Comparison of ENCODE assay signal across 8 mouse cellular contexts in the genomic region with DNA sequence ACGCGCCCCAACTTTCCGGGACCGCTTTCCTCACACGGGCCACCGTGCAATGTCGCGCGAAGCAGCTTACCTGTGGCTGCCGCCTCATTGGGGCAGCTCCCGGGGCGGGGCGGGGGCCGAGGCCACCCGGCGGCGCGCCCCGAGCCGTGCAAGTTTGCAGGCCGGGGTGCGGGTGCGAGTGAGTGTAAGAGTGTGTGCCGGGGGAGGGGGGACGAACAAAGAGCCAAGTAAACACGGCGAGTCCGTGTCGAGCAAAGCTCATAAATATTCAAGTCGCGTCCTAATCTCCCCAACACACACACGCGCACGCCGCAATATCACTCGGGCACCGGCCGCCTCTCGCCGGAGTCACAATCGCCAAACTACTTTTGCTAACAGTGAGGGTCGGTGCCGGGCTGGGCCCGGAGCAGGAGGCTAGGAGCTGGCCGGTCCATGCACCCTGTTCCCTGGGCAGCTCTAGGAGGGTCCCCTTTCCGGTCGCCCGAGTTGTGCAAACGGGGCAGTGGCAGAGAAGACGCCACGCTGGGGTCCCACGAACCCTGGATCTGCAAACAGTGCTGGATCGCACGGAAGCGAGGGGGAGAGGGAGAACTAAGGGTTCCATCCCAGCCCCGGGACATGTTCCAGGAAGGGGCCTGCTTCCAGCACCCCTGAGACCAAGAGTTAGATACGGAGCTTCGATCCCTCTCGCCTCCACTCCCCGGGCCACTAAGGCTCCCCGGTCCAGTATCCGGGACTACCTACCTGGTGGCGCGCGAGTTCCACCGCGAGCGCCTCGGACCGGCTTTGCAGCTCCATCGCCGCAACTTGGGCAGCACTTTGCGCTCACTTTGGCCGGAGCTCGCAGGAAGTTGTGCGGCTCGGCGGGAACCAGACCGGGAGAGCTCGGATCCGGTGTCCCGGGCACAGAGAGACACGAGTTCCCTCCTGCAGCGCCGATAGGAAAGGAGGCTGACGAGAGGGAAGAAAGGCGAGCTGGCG. TPM values are rescaled to one million over a fixed set of nuclear protein-coding genes. Genes with fewer than 3 reads are reported as not detected.
DNase-seq lines count a peak whose midpoint lies in the region; ATAC-seq and TF ChIP-seq lines count a peak whose summit lies in the region.

No protein-coding gene starts in this region.

- H3K79me2 ChIP-seq in liver, adult 2 months (ENCODE audit: control insufficient read depth, insufficient read depth, low read length): no peaks in the 10 kb centered on the region
- no peaks in the 10 kb centered on the region for H3K79me2 ChIP-seq in myocyte (ENCODE audit: control insufficient read depth, insufficient read depth)

- peak overlapping the region; percentile 52 for H3K9ac ChIP-seq in intestine, postnatal 0 days (ENCODE audit: low read depth, low read length)
- peak overlapping the region; percentile 29 for H3K9ac ChIP-seq in liver, adult 2 months (ENCODE audit: low read depth, low read length)
- peak overlapping the region; percentile 65 for H3K9ac ChIP-seq in stomach, embryonic 15.5 days

- intact Hi-C loops in gastrocnemius, adult 2 months (cut with DNase I): loop anchor here (5.0 kb wide), 2 partner anchors 67 to 137 kb away; partner anchors contain the start of genes Gm29666 and Nup50

- peak overlapping the region; percentile 91 for H3K4me3 ChIP-seq in gastrocnemius, adult 2 months
- peak overlapping the region; percentile 71 for H3K4me3 ChIP-seq in intestine, postnatal 0 days (ENCODE audit: low read depth, low read length)
- H3K4me3 ChIP-seq in liver, adult 2 months (ENCODE audit: insufficient read depth, low read depth, low read length): peak overlapping the region; percentile 60
- peak overlapping the region; percentile 33 for H3K4me3 ChIP-seq in myocyte
- peak overlapping the region; percentile 71 for H3K4me3 ChIP-seq in stomach, embryonic 15.5 days (replicated peaks)

- no peak for TF ChIP-seq CTCF in gastrocnemius, adult 2 months (IDR thresholded peaks at IDR 0.05)
- no peak for TF ChIP-seq CTCF in intestine, postnatal 0 days (IDR thresholded peaks at IDR 0.05; ENCODE audit: low read depth)
- no peak for TF ChIP-seq CTCF in liver, adult 2 months (IDR thresholded peaks at IDR 0.05; ENCODE audit: low read depth, low read length)

- TF ChIP-seq POLR2A in liver, adult 2 months (IDR thresholded peaks at IDR 0.05; ENCODE audit: extremely low read depth, insufficient read depth, low read length): no peak
- no peak for TF ChIP-seq POLR2A in myocyte (IDR thresholded peaks at IDR 0.05; ENCODE audit: insufficient read length, low read depth)

- no peaks in the 10 kb centered on the region for H3K36me3 ChIP-seq in intestine, postnatal 0 days (ENCODE audit: control insufficient read depth, insufficient read depth)
- H3K36me3 ChIP-seq in liver, adult 2 months (ENCODE audit: control insufficient read depth, insufficient read depth, low read length): no peaks in the 10 kb centered on the region
- no peaks in the 10 kb centered on the region for H3K36me3 ChIP-seq in myocyte (ENCODE audit: control insufficient read depth, insufficient read depth)
- H3K36me3 ChIP-seq in stomach, embryonic 15.5 days: no peaks in the 10 kb centered on the region

- DNase-seq in 3134 (ENCODE audit: extremely low read depth, insufficient read length, low spot score) (peak; percentile 80), NIH3T3 (ENCODE audit: low read depth) (peak; percentile 72)
- peak; percentile 69 to 71 for DNase-seq in cerebellum, postnatal 14 days
- DNase-seq in gastrocnemius, adult 2 months: peak; percentile 51
- DNase-seq in liver, adult 2 months (ENCODE audit: extremely low read depth, low read depth, low spot score): no peak

- no peaks in the 10 kb centered on the region for H3K9me3 ChIP-seq in intestine, postnatal 0 days (ENCODE audit: control insufficient read depth)
- no peaks in the 10 kb centered on the region for H3K9me3 ChIP-seq in stomach, embryonic 15.5 days

- under 1% methylated on average over 87 of the region's 88 CpGs for WGBS in intestine, postnatal 0 days
- WGBS in liver, adult 2 months: under 1% methylated on average over 87 of the region's 88 CpGs
- WGBS in stomach, embryonic 15.5 days: under 1% methylated on average over 81 of the region's 88 CpGs

- ATAC-seq in intestine, postnatal 0 days: peak; percentile 25; the same call in 1 of the 2 replicates
- ATAC-seq in stomach, embryonic 15.5 days (ENCODE audit: insufficient read depth, low FRiP score, low read depth): no peak

- H3ac ChIP-seq in myocyte (ENCODE audit: control insufficient read depth, insufficient read length): peak overlapping the region; percentile 31

- 0 out of 2 replicates have a peak, but pooled peaks cover 4% of the 10 kb centered on the region for H3K27me3 ChIP-seq in intestine, postnatal 0 days (replicated peaks; ENCODE audit: control insufficient read depth, insufficient read depth, low read length)
- peaks cover 9% of the 10 kb centered on the region; the same call in 1 of the 2 replicates for H3K27me3 ChIP-seq in liver, adult 2 months (ENCODE audit: control insufficient read depth, insufficient read depth, low read length)
- H3K27me3 ChIP-seq in myocyte (ENCODE audit: control insufficient read depth, insufficient read depth, insufficient read length): peaks cover 49% of the 10 kb centered on the region
- H3K27me3 ChIP-seq in stomach, embryonic 15.5 days (replicated peaks): peaks cover 8% of the 10 kb centered on the region

- H3K4me1 ChIP-seq in intestine, postnatal 0 days (replicated peaks; ENCODE audit: control insufficient read depth, insufficient read depth, low read length): 0 out of 2 replicates have a peak, but pooled peaks cover 6% of the 10 kb centered on the region
- H3K4me1 ChIP-seq in liver, adult 2 months (ENCODE audit: control insufficient read depth, insufficient read depth, low read length): peaks cover 7% of the 10 kb centered on the region; the same call in 1 of the 2 replicates
- H3K4me1 ChIP-seq in stomach, embryonic 15.5 days: peaks cover 24% of the 10 kb centered on the region

- peak overlapping the region; percentile 89 for H3K27ac ChIP-seq in gastrocnemius, adult 2 months
- peak overlapping the region; percentile 62; the same call in 1 of the 2 replicates for H3K27ac ChIP-seq in intestine, postnatal 0 days (ENCODE audit: low read depth, low read length)
- no peak overlapping the region for H3K27ac ChIP-seq in liver, adult 2 months (replicated peaks; ENCODE audit: insufficient read depth, low read depth, low read length)
- H3K27ac ChIP-seq in stomach, embryonic 15.5 days: peak overlapping the region; percentile 59

- peak overlapping the region; percentile 100 for H3K4me2 ChIP-seq in intestine, postnatal 0 days (replicated peaks; ENCODE audit: low read depth)
- H3K4me2 ChIP-seq in myocyte (ENCODE audit: low read depth): peak overlapping the region; percentile 100
- peak overlapping the region; percentile 99 for H3K4me2 ChIP-seq in stomach, embryonic 15.5 days

TF ChIP-seq in myocyte, 11 proteins besides CTCF, POLR2A, EP300 and RAD21:
- TF ChIP-seq SRF (IDR thresholded peaks at IDR 0.05; ENCODE audit: control insufficient read depth, insufficient read length, low read depth) (no peak), MYOG (IDR thresholded peaks at IDR 0.05; ENCODE audit: control insufficient read depth in 1 of 3, insufficient read depth in 1 of 3, insufficient read length in 2 of 3, low read depth in 2 of 3) (no peak), MAX (IDR thresholded peaks at IDR 0.05; ENCODE audit: low read depth) (no peak), E2F4 (IDR thresholded peaks at IDR 0.05; ENCODE audit: insufficient read depth) (no peak)

RNA-seq across cellular contexts. Expression of gene Phf21b, which starts 0.6 kb away (rescaled TPM):
- under 1 TPM; 0.39 to 0.41 TPM for total RNA-seq in gastrocnemius, adult 2 months (2021)
- 0.38 and 0.48 TPM in 2 replicates for polyA plus RNA-seq in intestine, postnatal 0 days (2015; fragmentation: Nextera tagmentation; extraction: Ambion mirVana)
- 0.07 and 0.28 TPM in 2 replicates for total RNA-seq in liver, adult 2 months (2014; rRNA removed)
- polyA plus RNA-seq in liver, adult 2 months (2012; rRNA removed): 0.19 and 0.29 TPM in 2 replicates
- polyA plus RNA-seq in myocyte (2012; fragmentation: generic; extraction: Trizol): 0.18 TPM
- polyA plus RNA-seq in stomach, embryonic 15.5 days (2015; fragmentation: Nextera tagmentation; extraction: Ambion mirVana): 0.58 and 0.65 TPM in 2 replicates

Comparison
In these comparisons a context has a peak if more than half of its experiments do, and no peak if none do; other contexts are left out.
1. H3K4me3 ChIP-seq: peak in every context shown above with its lines; median percentile 91 in gastrocnemius, adult 2 months; 71 in intestine, postnatal 0 days; 71 in stomach, embryonic 15.5 days; 60 in liver, adult 2 months; 33 in myocyte.